Mouse (Mus musculus) myocyte (in vitro differentiated cells): ENCODE data around the gene Olfr312.

Source experiments
- MAX ChIP-seq: IDR thresholded peaks from one replicate; pipeline ENCODE4 v1.6.1; 2011; ENCODE audit warnings: low read depth, mild to moderate bottlenecking, control low read depth
- POLR2A ChIP-seq: IDR thresholded peaks from one replicate; pipeline ENCODE4 v1.6.1; 2011; ENCODE audit warnings: low read depth, mild to moderate bottlenecking, control low read depth, moderate library complexity; ENCODE audit not compliant: insufficient read length
- REST ChIP-seq: IDR thresholded peaks from one replicate; pipeline ENCODE4 v1.6.1; 2011; ENCODE audit warnings: mild to moderate bottlenecking, control low read depth, moderate library complexity; ENCODE audit not compliant: insufficient read depth, insufficient read length
- USF1 ChIP-seq: IDR thresholded peaks from one replicate; pipeline ENCODE4 v1.6.1; 2011; ENCODE audit warnings: low read depth, mild to moderate bottlenecking, control low read depth, moderate library complexity

DNA sequence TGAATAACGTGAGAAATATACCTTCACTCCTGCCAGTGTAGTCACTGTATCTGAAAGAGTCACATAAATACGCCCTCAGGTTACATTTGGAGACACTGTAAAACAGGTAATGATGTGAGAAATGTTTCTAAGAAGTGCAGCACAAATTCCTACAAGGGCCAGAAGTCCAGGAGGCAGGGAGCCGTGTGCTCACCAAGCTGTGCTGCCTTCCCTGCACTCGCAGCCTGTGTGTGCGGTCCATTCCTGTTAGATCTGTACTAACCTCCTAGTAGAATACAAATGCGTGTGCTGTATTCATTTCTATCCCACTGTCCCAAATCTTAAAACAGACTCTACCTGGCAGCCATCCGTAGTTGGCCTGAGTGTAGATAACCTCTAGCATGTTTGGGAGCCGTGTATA lies 31.7 kb downstream of the Olfr312 start:
- TF ChIP-seq MAX (no peak), POLR2A (peak; percentile 41), USF1 (no peak), REST (no peak)
